Mouse (Mus musculus) gastrocnemius, postnatal 4 days (tissue): ENCODE measurements around the gene Prrx1. TPM values are rescaled to one million over a fixed set of nuclear protein-coding genes. Genes with fewer than 3 reads are reported as not detected.

Experiments
- DNase-seq, 2 experiments: peaks; one replicate each; pipeline ENCODE4 v3.0.0; 2021 to 2022; ENCODE audit warnings: low spot score in 2 of 2, mixed read lengths in 2 of 2
- long read RNA-seq, 2 experiments: library from polyadenylated mRNA; stranded (forward); transcript quantifications; one replicate each; pipeline ENCODE4 v2.0.0; 2021
- total RNA-seq, 2 experiments: library from RNA; stranded (reverse); gene quantifications; 2 replicates each; pipeline ENCODE4 v1.2.3; 2021

Gene Prrx1
- total RNA-seq = 10 to 100 TPM; 92.7 to 95.0 TPM
- long read RNA-seq, experiment 1, full-length matches to known transcripts = 60 of 72 reads
- long read RNA-seq, experiment 1, partial matches to known transcripts = 7 of 72 reads
- long read RNA-seq, experiment 1, other reads (novel, unspliced or antisense) = 5 of 72 reads
- long read RNA-seq, experiment 2, full-length matches to known transcripts = 64 of 76 reads
- long read RNA-seq, experiment 2, partial matches to known transcripts = 1 of 76 reads
- long read RNA-seq, experiment 2, other reads (novel, unspliced or antisense) = 11 of 76 reads

- DNase-seq = peak in 1 of 2 experiments; percentile 19
Observed at GRCm38 (mm10) chr1:163313101-163313773, at the start of gene Prrx1. TSS of gene Prrx1 (minus strand) at chr1:163313710.

- no peak for DNase-seq
Observed at GRCm38 (mm10) chr1:163362202-163362601, 48.7 kb upstream of the Prrx1 start.

- DNase-seq = no peak
Observed at GRCm38 (mm10) chr1:163361376-163361775, 47.9 kb upstream of the Prrx1 start.

GRCm38 (mm10) chr1:163360796-163361195, 47.3 kb upstream of the Prrx1 start:
- no peak for DNase-seq

- no peak for DNase-seq
Observed at GRCm38 (mm10) chr1:163359521-163359920, 46.0 kb upstream of the Prrx1 start.

- no peak for DNase-seq
Observed at GRCm38 (mm10) chr1:163358165-163358564, 44.7 kb upstream of the Prrx1 start.

GRCm38 (mm10) chr1:163357733-163358132, 44.2 kb upstream of the Prrx1 start:
- no peak for DNase-seq

- DNase-seq = no peak
Observed at GRCm38 (mm10) chr1:163356167-163356566, 42.7 kb upstream of the Prrx1 start.

- DNase-seq = no peak
Observed at GRCm38 (mm10) chr1:163355626-163356156, 42.2 kb upstream of the Prrx1 start.

GRCm38 (mm10) chr1:163350988-163351387, 37.5 kb upstream of the Prrx1 start:
- DNase-seq = no peak

- DNase-seq = no peak
Observed at GRCm38 (mm10) chr1:163345541-163345940, 32.0 kb upstream of the Prrx1 start.

- no peak for DNase-seq
Observed at GRCm38 (mm10) chr1:163344931-163345330, 31.4 kb upstream of the Prrx1 start.

GRCm38 (mm10) chr1:163339219-163339561, 25.7 kb upstream of the Prrx1 start:
- DNase-seq = no peak

- no peak for DNase-seq
Observed at GRCm38 (mm10) chr1:163338525-163339218, 25.2 kb upstream of the Prrx1 start.

- no peak for DNase-seq
Observed at GRCm38 (mm10) chr1:163337821-163338220, 24.3 kb upstream of the Prrx1 start.

- DNase-seq = no peak
Observed at GRCm38 (mm10) chr1:163327279-163327678, 13.8 kb upstream of the Prrx1 start.

GRCm38 (mm10) chr1:163319669-163320571, 6.4 kb upstream of the Prrx1 start:
- no peak for DNase-seq

- DNase-seq = no peak
Observed at GRCm38 (mm10) chr1:163316920-163317319, 3.4 kb upstream of the Prrx1 start.

- peak in 1 of 2 experiments; percentile 11 for DNase-seq
Observed at GRCm38 (mm10) chr1:163314829-163315301, 1.4 kb upstream of the Prrx1 start.

GRCm38 (mm10) chr1:163313921-163314725, 613 bp upstream of the Prrx1 start:
- DNase-seq = peak in 1 of 2 experiments; percentile 41
